Mouse (Mus musculus): ENCODE measurements around the gene Ctnna3.
"Not testable (repeated sequence)": the region's sequence is repeated elsewhere in the genome, so short reads cannot be mapped to it uniquely, and the experiment has no call there.

The Ctnna3 gene

GRCm38 (mm10) chr10:64483281-64483680, 1053.4 kb downstream of the Ctnna3 start:
- DNase-seq (ENCODE audit: extremely low read depth, low read depth) = no peak

GRCm38 (mm10) chr10:64489471-64489870, 1059.6 kb downstream of the Ctnna3 start:
- no peak for DNase-seq (ENCODE audit: extremely low read depth, low read depth)

- DNase-seq (ENCODE audit: extremely low read depth, low read depth) = no peak
Measured at GRCm38 (mm10) chr10:64543647-64544046, 1113.7 kb downstream of the Ctnna3 start.

- no peak for DNase-seq (ENCODE audit: extremely low read depth, low read depth)
Measured at GRCm38 (mm10) chr10:64544389-64544788, 1114.5 kb downstream of the Ctnna3 start.

GRCm38 (mm10) chr10:64571311-64571710, 1141.4 kb downstream of the Ctnna3 start:
- DNase-seq (ENCODE audit: extremely low read depth, low read depth) = no peak

- no peak for DNase-seq (ENCODE audit: extremely low read depth, low read depth)
Measured at GRCm38 (mm10) chr10:64588116-64588515, 1158.2 kb downstream of the Ctnna3 start.

- DNase-seq (ENCODE audit: extremely low read depth, low read depth) = no peak
Measured at GRCm38 (mm10) chr10:64636760-64637159, 1206.9 kb downstream of the Ctnna3 start.

- DNase-seq (ENCODE audit: extremely low read depth, low read depth) = no peak
Measured at GRCm38 (mm10) chr10:64639061-64639460, 1209.2 kb downstream of the Ctnna3 start.

GRCm38 (mm10) chr10:64641093-64641492, 1211.2 kb downstream of the Ctnna3 start:
- no peak for DNase-seq (ENCODE audit: extremely low read depth, low read depth)

GRCm38 (mm10) chr10:64641576-64641975, 1211.7 kb downstream of the Ctnna3 start:
- DNase-seq (ENCODE audit: extremely low read depth, low read depth) = no peak

- DNase-seq (ENCODE audit: extremely low read depth, low read depth) = no peak
Measured at GRCm38 (mm10) chr10:64643976-64644375, 1214.1 kb downstream of the Ctnna3 start.

- no peak for DNase-seq (ENCODE audit: extremely low read depth, low read depth)
Measured at GRCm38 (mm10) chr10:64661190-64661589, 1231.3 kb downstream of the Ctnna3 start.

GRCm38 (mm10) chr10:64671469-64671868, 1241.6 kb downstream of the Ctnna3 start:
- no peak for DNase-seq (ENCODE audit: extremely low read depth, low read depth)

GRCm38 (mm10) chr10:64675796-64676195, 1245.9 kb downstream of the Ctnna3 start:
- no peak for DNase-seq (ENCODE audit: extremely low read depth, low read depth)

GRCm38 (mm10) chr10:64710017-64710416, 1280.1 kb downstream of the Ctnna3 start:
- DNase-seq (ENCODE audit: extremely low read depth, low read depth) = no peak

- no peak for DNase-seq (ENCODE audit: extremely low read depth, low read depth)
Measured at GRCm38 (mm10) chr10:64718036-64718435, 1288.1 kb downstream of the Ctnna3 start.

GRCm38 (mm10) chr10:64735692-64736091, 1305.8 kb downstream of the Ctnna3 start:
- no peak for DNase-seq (ENCODE audit: extremely low read depth, low read depth)

- DNase-seq (ENCODE audit: extremely low read depth, low read depth) = no peak
Measured at GRCm38 (mm10) chr10:64736616-64737015, 1306.7 kb downstream of the Ctnna3 start.

- DNase-seq (ENCODE audit: extremely low read depth, low read depth) = not testable (repeated sequence)
Measured at GRCm38 (mm10) chr10:64741721-64742120, 1311.8 kb downstream of the Ctnna3 start.

- DNase-seq (ENCODE audit: extremely low read depth, low read depth) = not testable (repeated sequence)
Measured at GRCm38 (mm10) chr10:64744099-64744498, 1314.2 kb downstream of the Ctnna3 start.

GRCm38 (mm10) chr10:64748651-64749050, 1318.8 kb downstream of the Ctnna3 start:
- DNase-seq (ENCODE audit: extremely low read depth, low read depth) = no peak

- DNase-seq (ENCODE audit: extremely low read depth, low read depth) = no peak
Measured at GRCm38 (mm10) chr10:64750791-64751190, 1320.9 kb downstream of the Ctnna3 start.

- DNase-seq (ENCODE audit: extremely low read depth, low read depth) = no peak
Measured at GRCm38 (mm10) chr10:64836315-64836714, 1406.4 kb downstream of the Ctnna3 start.

GRCm38 (mm10) chr10:64861439-64861838, 1431.5 kb downstream of the Ctnna3 start:
- no peak for DNase-seq (ENCODE audit: extremely low read depth, low read depth)

Measured in MEL-GATA-1-ER (cell line).